Mouse (Mus musculus) regulatory T cell (primary cell): ENCODE data around the gene Letmd1.

Experiments used
- in situ Hi-C: fragments of 300-600 bp; cut with MboI, MseI; formaldehyde crosslinking; loops from one replicate; pipeline ENCODE4 v1.15.1; 2025; ENCODE audit warnings: high pct_unique_total_duplicates

Gene Letmd1

DNA sequence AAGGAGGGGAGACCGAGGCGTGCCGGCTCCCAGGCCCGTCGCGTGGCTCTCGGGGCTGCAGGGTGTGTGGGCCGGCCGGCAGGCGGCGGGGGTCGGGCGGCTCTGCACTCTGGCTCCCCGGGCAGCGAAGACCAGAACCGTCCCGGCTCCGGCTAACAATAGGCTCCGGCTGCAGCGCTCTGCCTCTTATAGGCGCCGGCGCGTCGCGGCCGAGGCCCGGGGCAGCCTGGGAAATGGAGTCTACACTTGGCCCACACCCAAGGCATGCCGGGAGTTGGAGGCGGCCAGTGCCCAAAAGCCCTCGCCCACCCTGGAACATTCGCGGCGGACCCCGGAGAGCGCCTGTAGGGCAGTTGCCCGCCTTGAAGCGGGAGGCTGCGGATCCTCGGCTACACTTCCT, 26.3 kb downstream of the Letmd1 start, which contains the start of gene Csrnp2:
Gene Csrnp2, minus strand, starts transcription at position 387 of the 400 bp plus-strand sequence.
- in situ Hi-C loops: loop anchor here (10.0 kb wide), 1 partner anchor 1250 kb away; the partner anchor contains the start of gene Krt71

GRCm38 (mm10) chr15:100499506-100499905, 30.7 kb downstream of the Letmd1 start:
- in situ Hi-C loops: loop anchor here (10.0 kb wide), 1 partner anchor 1245 kb away; the partner anchor contains the start of gene Krt71

DNA sequence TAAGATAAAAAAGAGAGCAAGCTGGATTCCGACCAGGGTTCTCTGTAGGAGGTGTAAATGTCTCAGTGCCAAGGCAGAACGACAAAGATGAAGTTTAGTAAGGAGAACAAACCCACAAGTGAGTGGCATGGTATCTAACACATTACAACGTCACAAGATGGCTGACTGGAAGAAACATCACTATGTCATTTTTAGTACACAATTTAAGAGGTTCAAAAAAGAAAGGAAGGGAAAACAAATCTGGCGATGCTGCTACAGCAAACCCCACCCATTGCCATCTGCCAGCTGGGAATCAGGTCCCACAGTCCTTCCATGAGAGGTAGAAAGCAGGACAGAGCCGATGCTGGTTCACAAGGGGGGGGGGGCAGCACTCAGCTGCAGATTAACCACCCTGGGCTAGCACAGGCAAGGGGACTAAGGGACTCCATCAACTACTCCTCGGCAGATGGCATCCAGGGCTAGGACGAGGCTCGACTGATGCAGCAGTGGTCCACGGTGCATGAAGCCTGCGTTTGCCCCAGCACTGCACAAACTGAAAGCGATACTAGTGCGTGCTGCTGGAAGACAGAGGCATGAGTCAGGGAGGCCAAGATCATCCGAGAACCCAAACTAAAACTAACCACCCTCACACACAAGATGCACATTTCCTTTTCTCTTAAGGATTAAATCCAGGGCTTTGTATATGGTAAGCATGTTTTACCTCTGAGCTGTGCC, 39.8 kb downstream of the Letmd1 start:
- in situ Hi-C loops: no loop called here

GRCm38 (mm10) chr15:100510072-100510471, 41.2 kb downstream of the Letmd1 start:
- in situ Hi-C loops: no loop called here

GRCm38 (mm10) chr15:100513387-100513786, 44.6 kb downstream of the Letmd1 start:
- in situ Hi-C loops: no loop called here

GRCm38 (mm10) chr15:100515121-100515520, 46.3 kb downstream of the Letmd1 start:
- in situ Hi-C loops: no loop called here

DNA sequence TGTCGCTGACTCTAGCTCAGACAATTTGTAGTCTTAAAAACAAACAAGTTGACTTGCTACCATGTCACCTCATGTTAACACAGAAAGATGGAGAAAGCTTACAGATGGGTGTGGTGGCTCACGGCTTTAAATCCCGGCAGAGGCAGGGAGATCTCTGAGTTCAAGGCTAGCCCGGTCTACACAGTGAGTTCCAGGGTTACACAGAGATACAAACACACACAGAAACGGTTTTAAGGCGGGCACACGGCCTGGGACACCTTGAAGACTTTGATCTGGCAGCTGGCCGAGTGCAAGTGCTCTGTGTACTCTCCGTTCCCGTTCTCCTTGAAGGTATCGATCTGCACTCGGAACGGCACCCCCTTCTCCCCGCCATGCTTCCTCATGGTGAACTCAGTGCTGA, 51.5 kb downstream of the Letmd1 start:
- in situ Hi-C loops: loop anchor here (10.0 kb wide), 1 partner anchor 156 kb away; the partner anchor contains the start of gene Higd1c

DNA sequence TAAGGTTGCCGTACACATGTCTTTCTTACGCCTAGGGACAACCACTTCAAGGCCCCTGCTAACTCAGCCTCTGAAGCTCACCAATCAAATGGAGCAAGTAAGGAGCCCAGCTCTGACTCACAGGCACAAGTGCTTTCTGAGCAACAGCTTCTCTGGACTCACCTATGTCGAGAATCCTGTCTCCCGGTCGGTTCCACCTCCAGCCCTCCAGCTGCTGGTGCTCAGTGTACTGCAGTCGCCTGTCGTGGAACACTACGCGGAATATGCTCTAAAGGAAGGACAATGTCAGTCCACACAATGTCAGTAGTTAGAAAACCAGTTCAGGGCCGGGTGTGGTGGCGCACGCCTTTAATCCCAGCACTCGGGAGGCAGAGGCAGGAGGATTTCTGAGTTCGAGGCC, 56.6 kb downstream of the Letmd1 start:
- in situ Hi-C loops: loop anchor here (10.0 kb wide), 1 partner anchor 161 kb away; the partner anchor contains the start of gene Higd1c

- in situ Hi-C loops: loop anchor here (10.0 kb wide), 1 partner anchor 163 kb away; the partner anchor contains the start of gene Higd1c
Measured at GRCm38 (mm10) chr15:100527900-100528299, 59.1 kb downstream of the Letmd1 start.
